23 mouse cellular contexts compared by ENCODE assay signal in the genomic region with DNA sequence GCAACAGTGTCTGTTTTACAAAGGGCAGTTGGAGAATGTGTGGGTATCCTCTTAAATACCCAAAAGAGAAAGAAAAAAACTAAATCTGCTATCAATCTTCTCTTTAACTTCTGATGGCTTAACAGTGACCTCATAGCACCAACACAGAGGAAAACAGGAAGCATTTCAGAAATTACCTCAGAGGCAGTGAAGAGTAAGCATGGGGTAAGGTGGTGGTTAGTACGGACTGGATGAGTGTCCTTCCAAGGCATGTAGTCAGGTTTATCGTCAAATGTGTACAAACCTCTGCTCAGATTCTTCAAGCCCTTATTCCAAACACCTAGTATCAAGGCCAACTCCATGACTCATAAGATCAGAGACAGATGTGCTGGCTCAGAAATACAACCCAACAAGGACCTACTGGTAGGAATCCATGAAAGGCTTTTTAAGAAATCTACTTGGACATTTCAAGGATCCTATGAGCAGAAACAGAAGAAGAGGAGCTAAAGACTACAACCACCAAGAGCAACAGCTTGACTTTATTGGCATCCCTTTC. TPM values are rescaled to one million over a fixed set of nuclear protein-coding genes. Genes with fewer than 3 reads are reported as not detected.
DNase-seq lines count a peak whose midpoint lies in the region; ATAC-seq lines count a peak whose summit lies in the region.
"Had no signal": no experiment of that assay in that cellular context is flagged by ENCODE, and none has a peak within 500 bp of the region (broad histone marks: within the 10 kb centered on the region; RNA-seq: fewer than 3 reads in every experiment).

No protein-coding gene starts in this region.

- peak; percentile 86 for DNase-seq in 3T3-L1 (ENCODE audit: low read depth, low spot score)
- no peak for DNase-seq in layer of hippocampus, adult 18-20 months (ENCODE audit: low spot score in 2 of 2)
- no peak for DNase-seq in hindbrain, embryonic 10.5 days (ENCODE audit: low spot score)
- DNase-seq in T-cell, adult 2 months (ENCODE audit: low spot score), result no peak
- DNase-seq: adrenal gland, adult 2 months; adrenal gland, postnatal 36 days; cerebellum, adult 11 months; cerebellum, adult 8-10 months; cerebellum, postnatal 14 days; gastrocnemius, postnatal 25 days; heart, adult 11 months; heart, postnatal 14 days had no signal

- peak; percentile 53 for ATAC-seq in CD4-positive, CD25-positive, alpha-beta regulatory T cell, adult 4 months
- peak; percentile 88 for ATAC-seq in granulocyte monocyte progenitor cell, adult 5-6 weeks (replicated peaks; ENCODE audit: poor library complexity, severe bottlenecking)
- peak; percentile 84 for ATAC-seq in neutrophil, adult 5-6 weeks (ENCODE audit: extremely low read depth, insufficient number of reproducible peaks, low FRiP score, poor library complexity, severe bottlenecking)
- ATAC-seq in heart, embryonic 12.5 days (ENCODE audit: insufficient number of reproducible peaks, low FRiP score), result no peak
- ATAC-seq: forebrain, embryonic 16.5 days; intestine, embryonic 16.5 days; Patski had no signal

- H3K27ac ChIP-seq in heart, embryonic 12.5 days (ENCODE audit: poor library complexity, severe bottlenecking), result no peak overlapping the region
- H3K27ac ChIP-seq in hindbrain, embryonic 10.5 days, result no peak overlapping the region
- H3K27ac ChIP-seq: embryonic facial prominence, embryonic 12.5 days; forebrain, embryonic 12.5 days; heart, embryonic 15.5 days; hindbrain, embryonic 14.5 days had no signal

- H3K27me3 ChIP-seq in heart, embryonic 12.5 days (replicated peaks), result no peaks in the 10 kb centered on the region
- H3K27me3 ChIP-seq in hindbrain, embryonic 10.5 days (ENCODE audit: insufficient read depth, poor library complexity, severe bottlenecking), result no peaks in the 10 kb centered on the region
- H3K27me3 ChIP-seq: embryonic facial prominence, embryonic 12.5 days; forebrain, embryonic 12.5 days; heart, embryonic 15.5 days; Patski had no signal

- 79% methylated on average over 2 of the region's 2 CpGs for WGBS in heart, embryonic 12.5 days
- WGBS in hindbrain, embryonic 10.5 days, result 90% methylated on average over 2 of the region's 2 CpGs

- H3K4me2 ChIP-seq in heart, embryonic 12.5 days, result no peak overlapping the region
- H3K4me2 ChIP-seq: embryonic facial prominence, embryonic 12.5 days; forebrain, embryonic 12.5 days; heart, embryonic 15.5 days; hindbrain, embryonic 14.5 days had no signal

- H3K9me3 ChIP-seq in heart, embryonic 12.5 days (replicated peaks), result no peaks in the 10 kb centered on the region
- H3K9me3 ChIP-seq in hindbrain, embryonic 10.5 days, result no peaks in the 10 kb centered on the region
- H3K9me3 ChIP-seq: embryonic facial prominence, embryonic 12.5 days; forebrain, embryonic 12.5 days; heart, embryonic 15.5 days had no signal

- H3K9ac ChIP-seq in heart, embryonic 12.5 days, result no peak overlapping the region
- H3K9ac ChIP-seq: embryonic facial prominence, embryonic 12.5 days; forebrain, embryonic 12.5 days; heart, embryonic 15.5 days; hindbrain, embryonic 14.5 days had no signal

- H3K4me3 ChIP-seq in heart, embryonic 12.5 days, result no peak overlapping the region
- H3K4me3 ChIP-seq in hindbrain, embryonic 10.5 days, result no peak overlapping the region
- H3K4me3 ChIP-seq: embryonic facial prominence, embryonic 12.5 days; forebrain, embryonic 12.5 days; heart, embryonic 15.5 days had no signal

- no peaks in the 10 kb centered on the region for H3K4me1 ChIP-seq in heart, embryonic 12.5 days (replicated peaks)
- no peaks in the 10 kb centered on the region for H3K4me1 ChIP-seq in hindbrain, embryonic 10.5 days (replicated peaks)
- H3K4me1 ChIP-seq: embryonic facial prominence, embryonic 12.5 days; forebrain, embryonic 12.5 days had no signal

- H3K36me3 ChIP-seq in heart, embryonic 12.5 days, result no peaks in the 10 kb centered on the region
- H3K36me3 ChIP-seq in hindbrain, embryonic 10.5 days, result no peaks in the 10 kb centered on the region
- H3K36me3 ChIP-seq: embryonic facial prominence, embryonic 12.5 days; forebrain, embryonic 12.5 days; heart, embryonic 15.5 days had no signal

RNA-seq across cellular contexts. Expression of a gene that starts 34.1 kb away (rescaled TPM):
- polyA plus RNA-seq in CD4-positive, CD25-positive, alpha-beta regulatory T cell, adult 4 months (2017; shearing (Covaris generic)), result 100 to 1,000 TPM; 231 to 300 TPM
- 0.21 TPM in 1 of 2 replicates, not detected in the other for total RNA-seq in granulocyte monocyte progenitor cell, adult 5-6 weeks (2014; fragmentation: Nextera tagmentation)
- 1.6 and 1.9 TPM in 2 replicates for total RNA-seq in granulocyte monocyte progenitor cell, adult 5-6 weeks (2017)
- 9.9 and 14.9 TPM in 2 replicates for total RNA-seq in neutrophil, adult 5-6 weeks (2017)
- polyA plus RNA-seq in heart, embryonic 12.5 days (2016; fragmentation: Nextera tagmentation; extraction: Ambion mirVana), result 5.4 and 5.8 TPM in 2 replicates
- 1 to 10 TPM; 2.7 to 3.7 TPM for total RNA-seq in layer of hippocampus, adult 18-20 months (2021)
- polyA plus RNA-seq in hindbrain, embryonic 10.5 days (2016; fragmentation: Nextera tagmentation; extraction: Ambion mirVana), result 0.95 and 1.3 TPM in 2 replicates
